Mouse (Mus musculus) liver, embryonic 14.5 days (tissue): ENCODE measurements around the gene Gadd45gip1.

Experiments used
- CTCF ChIP-seq: IDR thresholded peaks from 2 replicates; pipeline ENCODE4 v1.5.1; 2016; ENCODE audit warnings: antibody characterized with exemption, low read depth, control low read depth
- EP300 ChIP-seq: IDR thresholded peaks from 2 replicates; pipeline ENCODE4 v1.6.1; 2016; ENCODE audit warnings: antibody characterized with exemption, low read depth

DNA sequence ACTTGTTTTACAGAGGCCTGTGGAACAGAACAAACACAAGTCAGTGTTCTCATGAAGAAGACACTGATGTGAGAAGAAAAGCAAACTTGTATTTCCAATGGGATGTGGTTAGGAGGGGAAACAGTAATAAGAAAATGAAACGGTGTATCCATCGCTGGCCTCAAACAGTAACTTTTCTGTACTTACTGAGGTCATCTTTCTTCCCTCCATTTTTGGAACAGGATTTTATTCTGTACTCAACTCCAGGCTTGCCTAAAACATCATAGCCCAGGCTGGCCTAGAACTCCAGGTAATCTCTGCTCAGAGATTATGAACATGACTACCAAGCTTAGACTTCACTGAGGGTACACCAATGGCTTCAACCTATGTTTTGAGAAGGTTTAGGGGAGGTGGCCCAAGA lies 8.1 kb downstream of the Gadd45gip1 start:
- TF ChIP-seq CTCF (no peak), EP300 (no peak)
